Mouse (Mus musculus) neural tube, embryonic 13.5 days (tissue): ENCODE data around the gene Gpc2. TPM values are rescaled to one million over a fixed set of nuclear protein-coding genes. Genes with fewer than 3 reads are reported as not detected.

Experiments
- ATAC-seq: fragments of 200-750 bp; cut with Nextera tagmentation; 2 replicates; pipeline ENCODE4 v1.8.0; 2017; ENCODE audit warnings: low read depth, mild to moderate bottlenecking, moderate TSS enrichment, moderate library complexity
- H3K27ac ChIP-seq: fragments of 300-500 bp; sonication (generic); replicated peaks from 2 replicates; pipeline ENCODE4 v1.5.1; 2015; ENCODE audit warnings: moderate library complexity, mild to moderate bottlenecking, inconsistent platforms
- H3K27me3 ChIP-seq: fragments of 300-500 bp; sonication (generic); 2 replicates; pipeline ENCODE4 v1.6.1; 2015; ENCODE audit warnings: mild to moderate bottlenecking, inconsistent platforms
- H3K36me3 ChIP-seq: fragments of 300-500 bp; sonication (generic); 2 replicates; pipeline ENCODE4 v1.6.1; 2015; ENCODE audit warnings: mild to moderate bottlenecking, inconsistent platforms
- H3K4me1 ChIP-seq: fragments of 300-500 bp; sonication (generic); replicated peaks from 2 replicates; pipeline ENCODE4 v1.6.1; 2015; ENCODE audit warnings: inconsistent platforms
- H3K4me2 ChIP-seq: fragments of 300-500 bp; sonication (generic); 2 replicates; pipeline ENCODE4 v1.6.1; 2015; ENCODE audit warnings: inconsistent platforms, mild to moderate bottlenecking, moderate library complexity
- H3K4me3 ChIP-seq: fragments of 300-500 bp; sonication (generic); 2 replicates; pipeline ENCODE4 v1.5.1; 2015; ENCODE audit warnings: mild to moderate bottlenecking, inconsistent platforms
- H3K9ac ChIP-seq: fragments of 300-500 bp; sonication (generic); 2 replicates; pipeline ENCODE4 v1.6.1; 2015; ENCODE audit warnings: moderate library complexity, mild to moderate bottlenecking, inconsistent platforms
- H3K9me3 ChIP-seq: fragments of 300-500 bp; sonication (generic); 2 replicates; pipeline ENCODE4 v1.6.1; 2016; ENCODE audit warnings: inconsistent platforms
- WGBS: fragments of 180-500 bp; shearing (Covaris S2); methylation state at CpG from one replicate; pipeline ENCODE4 v1.1.7; 2015; 5-methylcytosine and 5-hydroxymethylcytosine counted together
- polyA plus RNA-seq: library from polyadenylated mRNA; unstranded; fragments of >200 nt; fragmentation: Nextera tagmentation; extraction: Ambion mirVana; gene quantifications from 2 replicates; pipeline ENCODE4 v1.2.1, GENCODE M21; 2015

Gene Gpc2
- polyA plus RNA-seq, 1 experiment from 2014 or later, result 184 TPM

DNA sequence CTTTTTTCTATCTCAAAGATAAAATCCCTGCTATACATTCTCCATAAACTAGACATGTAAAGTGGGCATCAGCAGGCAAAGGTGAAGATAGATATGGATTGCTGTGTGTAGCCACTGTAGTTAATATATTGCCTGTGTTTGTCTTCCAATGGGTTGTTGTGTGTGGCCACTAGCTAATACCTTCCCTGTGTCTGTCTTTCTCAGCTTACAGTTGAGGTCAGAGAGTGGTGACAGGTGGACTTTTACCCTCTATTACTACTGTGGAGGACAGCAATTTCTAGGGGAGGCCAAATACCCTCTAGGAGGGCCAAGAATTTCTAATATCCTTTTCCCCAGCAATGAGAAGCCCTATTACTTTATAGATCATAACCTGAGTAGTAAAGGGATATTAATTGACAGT, 45.6 kb downstream of the Gpc2 start:
- Histone ChIP-seq H3K36me3 (no peaks in the 10 kb centered on the region), H3K27me3 (no peaks in the 10 kb centered on the region), H3K4me3 (no peak overlapping the region), H3K9ac (no peak overlapping the region), H3K4me1 (no peaks in the 10 kb centered on the region), H3K27ac (no peak overlapping the region), H3K4me2 (no peak overlapping the region), H3K9me3 (no peaks in the 10 kb centered on the region)
- ATAC-seq, result no peak

DNA sequence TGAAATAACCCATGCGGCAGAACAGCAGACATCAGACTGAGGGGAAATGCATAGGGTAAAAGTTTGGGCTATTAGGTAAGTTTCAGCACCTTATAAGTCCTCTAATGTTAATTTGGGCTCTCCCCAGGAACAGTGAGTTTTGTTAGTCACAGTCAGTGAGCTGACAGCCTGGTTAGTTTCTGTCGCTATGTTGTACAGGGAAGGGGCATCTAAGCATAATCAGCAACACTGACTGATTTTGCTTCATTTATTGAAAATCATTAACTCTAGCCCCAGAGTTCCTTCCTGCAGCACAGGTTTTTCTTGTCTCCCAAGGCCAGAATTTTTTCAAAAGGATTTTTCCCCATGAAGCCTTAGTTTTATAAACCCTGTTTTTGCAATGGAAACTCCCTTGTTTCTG, 46.0 kb downstream of the Gpc2 start:
- H3K4me3 ChIP-seq, result no peak overlapping the region
- no peaks in the 10 kb centered on the region for H3K36me3 ChIP-seq
- H3K27ac ChIP-seq, result no peak overlapping the region
- no peak overlapping the region for H3K9ac ChIP-seq
- no peaks in the 10 kb centered on the region for H3K9me3 ChIP-seq
- no peak for ATAC-seq
- H3K27me3 ChIP-seq, result no peaks in the 10 kb centered on the region
- H3K4me2 ChIP-seq, result no peak overlapping the region
- WGBS, result 93% methylated on average over 2 of the region's 2 CpGs
- no peaks in the 10 kb centered on the region for H3K4me1 ChIP-seq

DNA sequence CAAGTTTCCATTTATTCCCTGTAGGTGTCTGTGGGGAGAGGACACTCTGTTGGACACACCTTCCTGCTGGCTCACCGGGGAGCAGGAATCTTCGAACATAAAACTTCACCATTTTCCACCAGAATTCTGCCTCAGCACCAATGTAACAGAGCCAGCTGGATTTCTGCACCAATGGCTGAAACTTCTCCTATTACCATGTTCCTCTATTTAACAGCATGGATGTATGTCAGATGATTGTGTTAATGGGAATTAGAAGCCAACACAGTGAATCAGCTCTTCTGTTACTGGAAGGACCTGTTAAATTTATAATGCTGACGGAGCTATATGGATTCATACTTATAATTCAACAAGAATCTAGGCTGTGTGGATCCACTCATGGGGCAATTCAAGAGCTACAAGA, 50.3 kb downstream of the Gpc2 start:
- 93% methylated on average over 3 of the region's 3 CpGs for WGBS
- H3K9ac ChIP-seq, result no peak overlapping the region

DNA sequence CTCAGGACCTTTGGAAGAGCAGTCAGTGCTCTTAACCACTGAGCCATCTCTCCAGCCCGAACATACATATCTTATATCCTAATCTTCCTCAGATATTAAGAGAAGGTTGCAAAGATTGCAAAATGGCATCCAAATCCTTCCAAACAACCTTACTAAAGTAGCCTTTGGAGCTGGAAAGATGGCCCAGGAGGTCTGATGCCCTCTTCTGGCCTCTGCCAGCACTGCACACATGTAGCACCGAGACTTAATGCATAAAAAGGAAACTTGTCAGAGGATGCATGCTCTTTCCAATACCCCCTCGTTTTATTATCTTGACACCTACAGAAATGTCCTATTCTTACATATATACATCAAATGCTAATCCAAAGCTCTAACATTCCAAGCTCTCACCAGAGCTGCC, 51.8 kb downstream of the Gpc2 start:
- Histone ChIP-seq H3K36me3 (no peaks in the 10 kb centered on the region), H3K27me3 (no peaks in the 10 kb centered on the region), H3K9me3 (no peaks in the 10 kb centered on the region), H3K4me2 (no peak overlapping the region), H3K4me1 (no peaks in the 10 kb centered on the region), H3K27ac (no peak overlapping the region), H3K4me3 (no peak overlapping the region), H3K9ac (no peak overlapping the region)
- ATAC-seq, result no peak
- 55% methylated on average over 3 of the region's 3 CpGs for WGBS

More for the DNA sequence above, 50.3 kb downstream of the Gpc2 start:
- no peaks in the 10 kb centered on the region for H3K9me3 ChIP-seq
- ATAC-seq, result no peak
- H3K27ac ChIP-seq, result no peak overlapping the region
- H3K36me3 ChIP-seq, result no peaks in the 10 kb centered on the region
- H3K4me3 ChIP-seq, result no peak overlapping the region
- H3K4me1 ChIP-seq, result no peaks in the 10 kb centered on the region
- H3K4me2 ChIP-seq, result no peak overlapping the region
- no peaks in the 10 kb centered on the region for H3K27me3 ChIP-seq

DNA sequence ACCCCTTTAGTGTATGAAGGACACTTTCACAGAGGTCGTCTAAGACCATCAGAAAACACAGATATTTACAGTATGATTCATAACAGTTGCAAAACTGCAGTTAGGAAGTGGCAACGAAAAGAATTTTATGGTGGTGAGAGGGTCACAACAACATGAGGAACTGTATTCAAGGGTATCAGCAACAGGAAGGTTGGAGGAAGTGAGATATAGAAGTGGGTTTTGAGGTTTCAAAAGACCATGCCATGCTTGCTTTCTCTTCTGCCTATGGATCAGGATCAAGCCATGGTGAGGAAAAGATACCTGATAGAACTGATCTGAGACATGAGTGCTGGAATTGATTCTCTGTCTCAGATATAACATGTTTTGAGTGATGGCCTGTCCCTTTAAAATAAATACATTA, 52.4 kb downstream of the Gpc2 start:
- ATAC-seq, result no peak
- Histone ChIP-seq H3K4me1 (no peaks in the 10 kb centered on the region), H3K36me3 (no peaks in the 10 kb centered on the region), H3K9ac (no peak overlapping the region), H3K9me3 (no peaks in the 10 kb centered on the region), H3K27me3 (no peaks in the 10 kb centered on the region), H3K4me3 (no peak overlapping the region), H3K27ac (no peak overlapping the region), H3K4me2 (no peak overlapping the region)
- 87% methylated on average over 2 of the region's 2 CpGs for WGBS

DNA sequence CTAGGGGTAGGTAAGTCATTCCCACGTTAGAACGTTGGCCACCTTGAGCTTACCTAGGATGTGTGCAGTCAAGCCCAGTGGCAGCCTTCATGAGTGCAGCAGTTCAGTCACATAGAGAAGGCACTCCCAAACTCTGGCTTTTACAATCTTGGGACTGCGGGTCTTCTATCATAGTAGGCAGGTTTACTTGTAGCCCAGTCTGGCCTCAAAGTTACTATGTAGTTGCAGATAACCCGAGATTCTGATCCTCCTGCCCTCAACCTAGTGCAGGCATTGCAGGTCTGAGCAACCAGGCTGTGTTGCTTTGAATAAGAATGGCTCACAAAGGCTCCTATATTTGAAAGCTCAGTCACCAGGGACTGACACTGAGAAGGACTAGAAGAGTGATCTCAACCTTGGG, 53.3 kb downstream of the Gpc2 start:
- Histone ChIP-seq H3K4me2 (no peak overlapping the region), H3K4me1 (no peaks in the 10 kb centered on the region), H3K36me3 (no peaks in the 10 kb centered on the region), H3K9me3 (no peaks in the 10 kb centered on the region), H3K27me3 (no peaks in the 10 kb centered on the region), H3K27ac (no peak overlapping the region), H3K4me3 (no peak overlapping the region), H3K9ac (no peak overlapping the region)
- no peak for ATAC-seq
- WGBS, result 71% methylated on average over 4 of the region's 4 CpGs

DNA sequence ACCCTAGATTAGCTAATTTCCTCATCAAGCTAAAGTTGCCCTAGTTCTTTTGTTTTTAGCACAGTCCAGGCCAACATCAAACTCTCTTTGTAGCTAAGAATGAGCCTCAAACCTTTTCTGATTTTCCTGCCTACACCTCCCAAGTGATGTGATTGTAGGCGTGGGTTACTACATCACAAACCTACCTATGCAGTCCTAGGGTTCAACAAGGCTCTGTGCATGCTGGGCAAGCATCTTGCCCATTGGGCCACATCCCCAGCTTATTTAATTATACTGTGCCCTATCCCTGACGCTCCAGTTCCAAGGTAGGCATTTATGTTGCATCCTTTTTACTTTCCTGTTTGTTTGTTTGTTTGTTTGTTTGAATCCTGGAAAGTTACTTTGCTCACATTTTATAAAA, 54.1 kb downstream of the Gpc2 start, which contains the start of gene Nxpe5:
Gene Nxpe5 (plus strand): TSS at position 199 of the 400 bp plus-strand sequence.
- Histone ChIP-seq H3K9ac (no peak within 1 kb of the TSS), H3K4me2 (no peak within 1 kb of the TSS), H3K4me3 (no peak within 1 kb of the TSS), H3K27me3 (no peaks in the 10 kb centered on the region), H3K36me3 (no peaks in the 10 kb centered on the region), H3K9me3 (no peaks in the 10 kb centered on the region), H3K4me1 (no peaks in the 10 kb centered on the region), H3K27ac (no peak within 1 kb of the TSS)
- 65% methylated on average over 2 of the region's 2 CpGs for WGBS
- no peak for ATAC-seq

Other genes starting within 250 kb of the Gpc2 start
- not detected in 2 replicates for gene Smok3c, start 226.8 kb downstream of the Gpc2 start, polyA plus RNA-seq
- 26.1 and 26.5 TPM in 2 replicates for gene Zkscan1, start 194.9 kb downstream of the Gpc2 start, polyA plus RNA-seq
- 96.3 and 98.2 TPM in 2 replicates for gene Zscan21, start 163.1 kb downstream of the Gpc2 start, polyA plus RNA-seq
- 27.8 and 32.2 TPM in 2 replicates for gene Zfp113, start 124.3 kb downstream of the Gpc2 start, polyA plus RNA-seq
- 307 and 311 TPM in 2 replicates for gene Cops6, start 118.9 kb downstream of the Gpc2 start, polyA plus RNA-seq
- 21.6 and 23.5 TPM in 2 replicates for gene Ap4m1, start 108.0 kb downstream of the Gpc2 start, polyA plus RNA-seq
- gene Mcm7, start 107.6 kb downstream of the Gpc2 start, polyA plus RNA-seq, result 96.3 and 104 TPM in 2 replicates
- 81.7 and 85.6 TPM in 2 replicates for gene Taf6, start 92.6 kb downstream of the Gpc2 start, polyA plus RNA-seq
- gene Cnpy4, start 92.5 kb downstream of the Gpc2 start, polyA plus RNA-seq, result 34.0 and 37.3 TPM in 2 replicates
- 12.9 and 13.5 TPM in 2 replicates for gene Mblac1, start 85.7 kb downstream of the Gpc2 start, polyA plus RNA-seq
- gene Nxpe5, start 54.1 kb downstream of the Gpc2 start, polyA plus RNA-seq, result not detected in 2 replicates
- 89.7 and 94.5 TPM in 2 replicates for gene Lamtor4, start 24.5 kb downstream of the Gpc2 start, polyA plus RNA-seq
- 17.3 and 18.3 TPM in 2 replicates for gene BC037034, start 16.0 kb downstream of the Gpc2 start, polyA plus RNA-seq
- 3.2 TPM in 2 replicates for gene Gal3st4, start 7.2 kb downstream of the Gpc2 start, polyA plus RNA-seq
- gene Gm43720, start within 50 bp of the Gpc2 start, polyA plus RNA-seq, result 0.08 TPM in 1 of 2 replicates, not detected in the other
- 3.6 and 4.4 TPM in 2 replicates for gene Stag3, start 235 bp upstream of the Gpc2 start, polyA plus RNA-seq
- gene Pvrig, start 62.0 kb upstream of the Gpc2 start, polyA plus RNA-seq, result not detected in 2 replicates
- 67.0 and 68.6 TPM in 2 replicates for gene Zfp157, start 161.5 kb upstream of the Gpc2 start, polyA plus RNA-seq